Mouse (Mus musculus) heart, embryonic 13.5 days (tissue): ENCODE measurements around the gene Cd276. TPM values are rescaled to one million over a fixed set of nuclear protein-coding genes. Genes with fewer than 3 reads are reported as not detected.

Experiments used
- ATAC-seq: fragments of 200-750 bp; cut with Nextera tagmentation; 2 replicates; pipeline ENCODE4 v1.8.0; 2017; ENCODE audit warnings: moderate TSS enrichment; ENCODE audit not compliant: insufficient number of reproducible peaks, low FRiP score, low TSS enrichment; ENCODE audit errors: extremely low read depth
- H3K27ac ChIP-seq: fragments of 300-500 bp; sonication (generic); replicated peaks from 2 replicates; pipeline ENCODE4 v1.5.1; 2015; ENCODE audit warnings: moderate library complexity, mild to moderate bottlenecking, inconsistent platforms
- H3K27me3 ChIP-seq: fragments of 300-500 bp; sonication (generic); replicated peaks from 2 replicates; pipeline ENCODE4 v1.6.1; 2015; ENCODE audit warnings: mild to moderate bottlenecking, inconsistent platforms
- H3K36me3 ChIP-seq: fragments of 300-500 bp; sonication (generic); 2 replicates; pipeline ENCODE4 v1.6.1; 2015; ENCODE audit warnings: mild to moderate bottlenecking, inconsistent platforms
- H3K4me1 ChIP-seq: fragments of 300-500 bp; sonication (generic); 2 replicates; pipeline ENCODE4 v1.6.1; 2015; ENCODE audit warnings: inconsistent platforms
- H3K4me2 ChIP-seq: fragments of 300-500 bp; sonication (generic); 2 replicates; pipeline ENCODE4 v1.6.1; 2015; ENCODE audit warnings: inconsistent platforms, mild to moderate bottlenecking, moderate library complexity
- H3K4me3 ChIP-seq: fragments of 300-500 bp; sonication (generic); 2 replicates; pipeline ENCODE4 v1.5.1; 2015; ENCODE audit warnings: moderate library complexity, mild to moderate bottlenecking, inconsistent platforms
- H3K9ac ChIP-seq: fragments of 300-500 bp; sonication (generic); 2 replicates; pipeline ENCODE4 v1.6.1; 2015; ENCODE audit warnings: inconsistent platforms, mild to moderate bottlenecking, moderate library complexity
- H3K9me3 ChIP-seq: fragments of 300-500 bp; sonication (generic); 2 replicates; pipeline ENCODE4 v1.6.1; 2016; ENCODE audit warnings: inconsistent platforms
- WGBS: fragments of 180-500 bp; shearing (Covaris S2); methylation state at CpG from one replicate; pipeline ENCODE4 v1.1.7; 2015; ENCODE audit warnings: mixed read lengths; 5-methylcytosine and 5-hydroxymethylcytosine counted together
- polyA plus RNA-seq: library from polyadenylated mRNA; unstranded; fragments of >200 nt; fragmentation: Nextera tagmentation; extraction: Ambion mirVana; gene quantifications from 2 replicates; pipeline ENCODE4 v1.2.1, GENCODE M21; 2015

Cd276 gene
- polyA plus RNA-seq, 1 experiment from 2014 or later = 34.1 TPM

- H3K4me1 ChIP-seq = 0 out of 2 replicates have a peak, but pooled peaks cover 3% of the 10 kb centered on the region
- no peak overlapping the region for H3K4me3 ChIP-seq
- H3K4me2 ChIP-seq = no peak overlapping the region
- no peak overlapping the region for H3K27ac ChIP-seq
- 79% methylated on average over 5 of the region's 5 CpGs for WGBS
- H3K9ac ChIP-seq = no peak overlapping the region
- H3K27me3 ChIP-seq = peaks cover 6% of the 10 kb centered on the region; the same call in 1 of the 2 replicates
- no peak for ATAC-seq
- H3K9me3 ChIP-seq = no peaks in the 10 kb centered on the region
- no peaks in the 10 kb centered on the region for H3K36me3 ChIP-seq
These were observed 54.3 kb downstream of the Cd276 start for GRCm38 (mm10) chr9:58500946-58501345.

GRCm38 (mm10) chr9:58497942-58498341 is 57.3 kb downstream of the Cd276 start:
- Histone ChIP-seq H3K27me3 (peaks cover 12% of the 10 kb centered on the region), H3K4me1 (0 out of 2 replicates have a peak, but pooled peaks cover 3% of the 10 kb centered on the region), H3K9me3 (no peaks in the 10 kb centered on the region), H3K27ac (no peak overlapping the region), H3K36me3 (no peaks in the 10 kb centered on the region), H3K4me3 (no peak overlapping the region), H3K4me2 (no peak overlapping the region), H3K9ac (no peak overlapping the region)
- no peak for ATAC-seq
- 64% methylated on average over 4 of the region's 4 CpGs for WGBS

GRCm38 (mm10) chr9:58496470-58497182 is 58.6 kb downstream of the Cd276 start:
- no peak overlapping the region for H3K9ac ChIP-seq
- H3K4me3 ChIP-seq = no peak overlapping the region
- H3K4me1 ChIP-seq = 0 out of 2 replicates have a peak, but pooled peaks cover 3% of the 10 kb centered on the region
- 31% methylated on average over 4 of the region's 4 CpGs for WGBS
- H3K9me3 ChIP-seq = no peaks in the 10 kb centered on the region
- peaks cover 23% of the 10 kb centered on the region for H3K27me3 ChIP-seq
- H3K27ac ChIP-seq = no peak overlapping the region
- no peak overlapping the region for H3K4me2 ChIP-seq
- H3K36me3 ChIP-seq = no peaks in the 10 kb centered on the region
- ATAC-seq = no peak

- Histone ChIP-seq H3K36me3 (no peaks in the 10 kb centered on the region), H3K9ac (no peak overlapping the region), H3K4me2 (no peak overlapping the region), H3K27me3 (peaks cover 38% of the 10 kb centered on the region), H3K4me1 (peaks cover 6% of the 10 kb centered on the region), H3K4me3 (no peak overlapping the region), H3K9me3 (no peaks in the 10 kb centered on the region), H3K27ac (no peak overlapping the region)
- ATAC-seq = no peak
- 57% methylated on average over 2 of the region's 2 CpGs for WGBS
These were observed 60.2 kb downstream of the Cd276 start for GRCm38 (mm10) chr9:58495035-58495434.

GRCm38 (mm10) chr9:58490391-58490790 is 64.8 kb downstream of the Cd276 start:
- Histone ChIP-seq H3K9me3 (no peaks in the 10 kb centered on the region), H3K4me3 (0 out of 2 replicates have a peak overlapping the region, but pooled peaks have one; percentile 72), H3K27ac (no peak overlapping the region), H3K9ac (no peak overlapping the region), H3K4me2 (no peak overlapping the region), H3K27me3 (peaks cover 65% of the 10 kb centered on the region), H3K36me3 (no peaks in the 10 kb centered on the region), H3K4me1 (peaks cover 22% of the 10 kb centered on the region)
- WGBS = 61% methylated on average over 2 of the region's 2 CpGs
- no peak for ATAC-seq

GRCm38 (mm10) chr9:58489865-58490165 is 65.4 kb downstream of the Cd276 start:
- no peaks in the 10 kb centered on the region for H3K36me3 ChIP-seq
- peak overlapping the region; percentile 98 for H3K4me2 ChIP-seq
- peak overlapping the region; percentile 72 for H3K4me3 ChIP-seq
- H3K9me3 ChIP-seq = no peaks in the 10 kb centered on the region
- ATAC-seq = no peak
- peak overlapping the region; percentile 88 for H3K9ac ChIP-seq
- no peak overlapping the region for H3K27ac ChIP-seq
- peaks cover 22% of the 10 kb centered on the region for H3K4me1 ChIP-seq
- WGBS = 14% methylated on average over 7 of the region's 7 CpGs
- peaks cover 68% of the 10 kb centered on the region for H3K27me3 ChIP-seq

- H3K4me2 ChIP-seq = peak overlapping the region; percentile 98
- H3K4me3 ChIP-seq = peak overlapping the region; percentile 72
- ATAC-seq = no peak
- H3K27ac ChIP-seq = no peak overlapping the region
- H3K9me3 ChIP-seq = no peaks in the 10 kb centered on the region
- H3K9ac ChIP-seq = peak overlapping the region; percentile 88
- peaks cover 72% of the 10 kb centered on the region for H3K27me3 ChIP-seq
- H3K36me3 ChIP-seq = no peaks in the 10 kb centered on the region
- peaks cover 22% of the 10 kb centered on the region for H3K4me1 ChIP-seq
- WGBS = 1% methylated on average over 13 of the region's 13 CpGs
These were observed 65.9 kb downstream of the Cd276 start for GRCm38 (mm10) chr9:58489133-58489864.

- H3K4me1 ChIP-seq = peaks cover 22% of the 10 kb centered on the region
- peaks cover 80% of the 10 kb centered on the region for H3K27me3 ChIP-seq
- peak within 1 kb of the TSS; percentile 66 for H3K27ac ChIP-seq
- WGBS = under 1% methylated on average over 93 of the region's 104 CpGs
- H3K36me3 ChIP-seq = no peaks in the 10 kb centered on the region
- peak; percentile 16; the same call in 1 of the 2 replicates for ATAC-seq
- peak within 1 kb of the TSS; percentile 72 for H3K4me3 ChIP-seq
- peak within 1 kb of the TSS; percentile 98 for H3K4me2 ChIP-seq
- H3K9ac ChIP-seq = peak within 1 kb of the TSS; percentile 88
- no peaks in the 10 kb centered on the region for H3K9me3 ChIP-seq
These were observed 67.1 kb downstream of the Cd276 start, which contains the start of gene Insyn1 for GRCm38 (mm10) chr9:58487851-58488801. Gene Insyn1 (plus strand): TSS chr9:58488603.

GRCm38 (mm10) chr9:58487076-58487475 is 68.2 kb downstream of the Cd276 start:
- H3K9me3 ChIP-seq = no peaks in the 10 kb centered on the region
- H3K4me1 ChIP-seq = peaks cover 22% of the 10 kb centered on the region
- H3K27ac ChIP-seq = no peak overlapping the region
- ATAC-seq = no peak
- 8% methylated on average over 3 of the region's 3 CpGs for WGBS
- H3K9ac ChIP-seq = no peak overlapping the region
- H3K27me3 ChIP-seq = peaks cover 79% of the 10 kb centered on the region
- peak overlapping the region; percentile 98; the same call in 1 of the 2 replicates for H3K4me2 ChIP-seq
- H3K4me3 ChIP-seq = no peak overlapping the region
- H3K36me3 ChIP-seq = no peaks in the 10 kb centered on the region
